Mouse (Mus musculus) MEL (cell line): ENCODE results near the gene Ranbp10. TPM values are rescaled to one million over a fixed set of nuclear protein-coding genes. Genes with fewer than 3 reads are reported as not detected.

ENCODE experiments used
- DNase-seq: peaks from one replicate; pipeline ENCODE4 v3.0.0; 2011; ENCODE audit warnings: low read depth, low spot score
- H3K27ac ChIP-seq: 2 replicates; pipeline ENCODE4 v1.5.1; 2012; ENCODE audit warnings: low read depth, mild to moderate bottlenecking, control low read depth, low read length, moderate library complexity; ENCODE audit not compliant: control insufficient read depth
- H3K27me3 ChIP-seq, 2 experiments: fragments of 150-350 bp in 1 of 2; sonication (generic) in 1 of 2; 2 replicates each; pipeline ENCODE4 v1.6.1; 2012; ENCODE audit warnings: low read length in 2 of 2, mild to moderate bottlenecking in 2 of 2, improper control_type of control experiment in 1 of 2, moderate library complexity in 1 of 2; ENCODE audit not compliant: insufficient read depth in 2 of 2, control insufficient read depth in 1 of 2
- H3K36me3 ChIP-seq, 2 experiments: 2 replicates each; pipeline ENCODE4 v1.6.1; 2012 to 2014; ENCODE audit warnings: low read length in 2 of 2, improper control_type of control experiment in 1 of 2, inconsistent platforms in 1 of 2, mild to moderate bottlenecking in 1 of 2; ENCODE audit not compliant: insufficient read depth in 2 of 2, control insufficient read depth in 1 of 2
- H3K4me1 ChIP-seq, 2 experiments: fragments of 150-350 bp in 1 of 2; sonication (generic) in 1 of 2; 2 replicates each; pipeline ENCODE4 v1.6.1; 2012; ENCODE audit warnings: low read length in 2 of 2, improper control_type of control experiment in 1 of 2, mild to moderate bottlenecking in 1 of 2; ENCODE audit not compliant: insufficient read depth in 2 of 2, control insufficient read depth in 1 of 2
- H3K4me3 ChIP-seq, 2 experiments: fragments of 150-350 bp in 1 of 2; sonication (generic) in 1 of 2; 2 replicates each; pipeline ENCODE4 v1.5.1; 2012; ENCODE audit warnings: low read depth in 2 of 2, low read length in 2 of 2, mild to moderate bottlenecking in 2 of 2, moderate library complexity in 2 of 2, control low read depth in 1 of 2, improper control_type of control experiment in 1 of 2; ENCODE audit not compliant: control insufficient read depth in 1 of 2, insufficient read depth in 1 of 2
- H3K79me2 ChIP-seq: 2 replicates; pipeline ENCODE4 v1.6.1; 2012; ENCODE audit warnings: mild to moderate bottlenecking, low read length, moderate library complexity; ENCODE audit not compliant: control insufficient read depth, poor library complexity, insufficient read depth
- H3K9ac ChIP-seq: 2 replicates; pipeline ENCODE4 v1.6.1; 2012; ENCODE audit warnings: low read depth, mild to moderate bottlenecking, control low read depth, low read length, moderate library complexity; ENCODE audit not compliant: control insufficient read depth, poor library complexity, severe bottlenecking
- H3K9me3 ChIP-seq: fragments of 150-350 bp; sonication (generic); replicated peaks from 2 replicates; pipeline ENCODE4 v1.6.1; 2012; ENCODE audit warnings: mild to moderate bottlenecking, low read length, improper control_type of control experiment, moderate library complexity; ENCODE audit not compliant: insufficient read depth
- BHLHE40 ChIP-seq: IDR thresholded peaks from 2 replicates; pipeline ENCODE4 v1.6.1; 2012; ENCODE audit warnings: low read depth, mild to moderate bottlenecking, inconsistent platforms, low read length, improper control_type of control experiment, borderline replicate concordance
- CHD2 ChIP-seq: IDR thresholded peaks from 2 replicates; pipeline ENCODE4 v1.6.1; 2011; ENCODE audit warnings: low read length, improper control_type of control experiment
- CTCF ChIP-seq, 3 experiments: IDR thresholded peaks in 2 of 3; conservative IDR thresholded peaks in 1 of 3; 2 replicates each; pipeline ENCODE4 v1.5.1; 2011 to 2012; ENCODE audit warnings: low read length in 3 of 3, low read depth in 2 of 3, mild to moderate bottlenecking in 2 of 3, improper control_type of control experiment in 1 of 3, inconsistent platforms in 1 of 3, mixed read lengths in 1 of 3, moderate library complexity in 1 of 3; ENCODE audit not compliant: control insufficient read depth in 1 of 3, insufficient read depth in 1 of 3, poor library complexity in 1 of 3, severe bottlenecking in 1 of 3
- EP300 ChIP-seq, 2 experiments: IDR thresholded peaks; 2 replicates each; pipeline ENCODE4 v1.6.1; 2011; ENCODE audit warnings: improper control_type of control experiment in 2 of 2, low read length in 2 of 2, low read depth in 1 of 2, mild to moderate bottlenecking in 1 of 2
- ETS1 ChIP-seq: IDR thresholded peaks from 2 replicates; pipeline ENCODE4 v1.6.1; 2012; ENCODE audit warnings: low read depth, mild to moderate bottlenecking, inconsistent platforms, low read length, improper control_type of control experiment, moderate library complexity
- GATA1 ChIP-seq: IDR thresholded peaks from 2 replicates; pipeline ENCODE4 v1.6.1; 2011; ENCODE audit warnings: low read depth, low read length, improper control_type of control experiment
- HCFC1 ChIP-seq: IDR thresholded peaks from 2 replicates; pipeline ENCODE4 v1.6.1; 2012; ENCODE audit warnings: low read depth, mild to moderate bottlenecking, inconsistent platforms, low read length, improper control_type of control experiment, moderate library complexity
- JUND ChIP-seq: IDR thresholded peaks from 2 replicates; pipeline ENCODE4 v1.6.1; 2011; ENCODE audit warnings: low read depth, mild to moderate bottlenecking, improper control_type of control experiment, low read length
- KAT2A ChIP-seq: conservative IDR thresholded peaks from 2 replicates; pipeline ENCODE4 v1.6.1; 2012; ENCODE audit warnings: low read depth, low read length, improper control_type of control experiment, inconsistent platforms
- MAFK ChIP-seq: IDR thresholded peaks from 2 replicates; pipeline ENCODE4 v1.6.1; 2011; ENCODE audit warnings: low read depth, mild to moderate bottlenecking, low read length, improper control_type of control experiment, borderline replicate concordance
- MAX ChIP-seq: IDR thresholded peaks from 2 replicates; pipeline ENCODE4 v1.6.1; 2011; ENCODE audit warnings: low read length, improper control_type of control experiment
- MEF2A ChIP-seq: IDR thresholded peaks from 2 replicates; pipeline ENCODE4 v1.6.1; 2014; ENCODE audit warnings: low read depth, mild to moderate bottlenecking, inconsistent platforms, low read length, improper control_type of control experiment; ENCODE audit not compliant: poor library complexity, insufficient replicate concordance, severe bottlenecking; ENCODE audit errors: extremely low read depth
- MXI1 ChIP-seq: IDR thresholded peaks from 2 replicates; pipeline ENCODE4 v1.6.1; 2011; ENCODE audit warnings: mild to moderate bottlenecking, low read depth, low read length, improper control_type of control experiment
- MYC ChIP-seq: IDR thresholded peaks from 2 replicates; pipeline ENCODE4 v1.6.1; 2011; ENCODE audit warnings: low read depth, mild to moderate bottlenecking, low read length, improper control_type of control experiment, moderate library complexity
- RAD21 ChIP-seq: IDR thresholded peaks from 2 replicates; pipeline ENCODE4 v1.6.1; 2011; ENCODE audit warnings: mild to moderate bottlenecking, low read depth, low read length, improper control_type of control experiment
- RCOR1 ChIP-seq: IDR thresholded peaks from 2 replicates; pipeline ENCODE4 v1.6.1; 2012; ENCODE audit warnings: low read depth, mild to moderate bottlenecking, inconsistent platforms, low read length, improper control_type of control experiment
- SIN3A ChIP-seq: IDR thresholded peaks from 2 replicates; pipeline ENCODE4 v1.6.1; 2012; ENCODE audit warnings: low read length, improper control_type of control experiment, inconsistent platforms
- SMC3 ChIP-seq: IDR thresholded peaks from 2 replicates; pipeline ENCODE4 v1.6.1; 2011; ENCODE audit warnings: low read depth, low read length, improper control_type of control experiment
- TAL1 ChIP-seq: IDR thresholded peaks from 2 replicates; pipeline ENCODE4 v1.6.1; 2012; ENCODE audit warnings: mild to moderate bottlenecking, inconsistent platforms, low read length, moderate library complexity, mixed read lengths
- TBP ChIP-seq: IDR thresholded peaks from 2 replicates; pipeline ENCODE4 v1.8.0; 2011; ENCODE audit warnings: low read depth, low read length, improper control_type of control experiment
- TCF12 ChIP-seq: IDR thresholded peaks from 2 replicates; pipeline ENCODE4 v1.6.1; 2014; ENCODE audit warnings: low read depth, mild to moderate bottlenecking, inconsistent platforms, low read length, improper control_type of control experiment, moderate library complexity
- UBTF ChIP-seq: IDR thresholded peaks from 2 replicates; pipeline ENCODE4 v1.6.1; 2012; ENCODE audit warnings: low read depth, mild to moderate bottlenecking, inconsistent platforms, low read length, improper control_type of control experiment, moderate library complexity, borderline replicate concordance; ENCODE audit not compliant: insufficient read depth
- USF2 ChIP-seq, 2 experiments: IDR thresholded peaks; 2 replicates each; pipeline ENCODE4 v1.6.1; 2011 to 2012; ENCODE audit warnings: improper control_type of control experiment in 2 of 2, low read length in 2 of 2, borderline replicate concordance in 1 of 2, inconsistent platforms in 1 of 2, low read depth in 1 of 2, mild to moderate bottlenecking in 1 of 2; ENCODE audit not compliant: insufficient read depth in 1 of 2
- polyA plus RNA-seq, 2 experiments: library from polyadenylated mRNA; stranded (reverse) in 1 of 2; unstranded in 1 of 2; fragments of >175 nt in 1 of 2; fragments of >200 nt in 1 of 2; gene quantifications; 2 replicates each; pipeline versions ENCODE4 v1.2.1 to v1.2.4; 2012; ENCODE audit warnings: low replicate concordance in 2 of 2, low read depth in 1 of 2; ENCODE audit not compliant: insufficient read length in 2 of 2, insufficient read depth in 1 of 2, missing spikeins in 1 of 2
- total RNA-seq: library from RNA; depleted of rRNA; stranded (reverse); fragments of 300-350 nt; gene quantifications from 2 replicates; pipeline ENCODE4 v1.2.3, GENCODE M21; 2012

The Ranbp10 gene
- total and polyA plus RNA-seq, 3 experiments = 7.4 to 22.1 TPM; not detected in 1

DNA sequence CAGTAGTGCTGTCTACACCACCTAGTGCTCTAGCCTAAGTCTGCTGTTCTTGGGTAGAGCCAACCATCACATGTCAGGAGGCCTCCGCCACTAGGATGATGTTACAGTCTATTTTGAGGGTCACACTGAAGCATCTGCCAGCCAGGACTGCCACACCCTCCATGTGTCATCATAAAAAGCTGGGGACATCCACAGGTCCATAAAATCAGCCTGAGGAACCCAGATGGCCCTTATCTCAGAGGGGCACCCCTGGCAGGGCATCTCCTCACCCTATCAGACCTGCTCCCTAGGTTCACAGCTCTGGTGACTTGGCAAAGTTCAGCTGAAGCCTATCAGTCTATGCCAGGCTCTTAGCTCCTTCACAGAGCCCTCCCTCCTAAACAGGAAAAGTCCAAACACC is 6.2 kb downstream of the Ranbp10 start:
- Histone ChIP-seq H3K4me1 (peaks cover 13 to 24% of the 10 kb centered on the region in 2 experiments), H3K27ac (no peak overlapping the region), H3K36me3 (peaks cover under 1 to 20% of the 10 kb centered on the region in 2 experiments), H3K79me2 (peaks cover 7% of the 10 kb centered on the region; the same call in 1 of the 2 replicates), H3K9me3 (no peaks in the 10 kb centered on the region), H3K27me3 (no peaks in the 10 kb centered on the region), H3K4me3 (no peak overlapping the region), H3K9ac (no peak overlapping the region)
- TF ChIP-seq TAL1 (peak; percentile 95), HCFC1 (no peak), MXI1 (peak; percentile 55; the same call in 1 of the 2 replicates), CHD2 (no peak), BHLHE40 (peak; percentile 67; the same call in 1 of the 2 replicates), ETS1 (peak; percentile 96), EP300 (IDR thresholded peaks at IDR 0.05; ENCODE audit: low read depth in 1 of 2, low read length in 2 of 2) (peak; percentile 77 to 91), RCOR1 (peak; percentile 57), SIN3A (peak; percentile 71), RAD21 (no peak), TCF12 (peak; percentile 94), MAX (0 out of 2 replicates have a peak, but pooled peaks have one; percentile 39), JUND (no peak), KAT2A (no peak), CTCF (IDR thresholded peaks at IDR 0.05 in 2 of 3, conservative IDR thresholded peaks at IDR 0.05 in 1 of 3; ENCODE audit: control insufficient read depth in 1 of 3, insufficient read depth in 1 of 3, low read depth in 2 of 3, low read length in 3 of 3, poor library complexity in 1 of 3, severe bottlenecking in 1 of 3) (no peak), GATA1 (peak; percentile 89), MAFK (peak; percentile 6; the same call in 1 of the 2 replicates), MYC (no peak), SMC3 (no peak), MEF2A (no peak)
- peak; percentile 76 for DNase-seq

DNA sequence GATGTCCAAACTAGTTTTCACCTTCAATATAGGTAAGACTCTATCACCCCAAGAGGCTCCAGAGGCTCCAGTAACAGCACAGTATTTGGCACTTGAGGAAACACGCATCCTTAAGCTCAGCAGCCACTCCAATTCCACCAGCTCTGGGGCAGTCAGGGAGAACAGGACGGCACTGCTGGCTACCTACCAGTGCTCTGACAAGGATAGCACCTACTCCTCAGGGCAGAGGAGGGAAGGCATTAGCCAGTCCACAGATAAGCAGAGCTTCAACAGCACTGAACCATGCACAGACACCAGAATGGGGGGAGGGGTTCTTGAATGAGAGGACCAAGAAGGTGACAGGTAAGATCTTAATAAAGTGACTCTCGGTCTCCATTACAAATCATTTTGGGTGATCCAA is 7.5 kb downstream of the Ranbp10 start:
- Histone ChIP-seq H3K36me3 (peaks cover 1 to 17% of the 10 kb centered on the region in 2 experiments; a peak in 3 of 4 replicates), H3K9ac (no peak overlapping the region)

More for the DNA sequence above, 7.5 kb downstream of the Ranbp10 start:
- no peak overlapping the region for H3K4me3 ChIP-seq
- TF ChIP-seq UBTF (no peak), USF2 (IDR thresholded peaks at IDR 0.05; ENCODE audit: borderline replicate concordance in 1 of 2, insufficient read depth in 1 of 2, low read depth in 1 of 2, low read length in 2 of 2) (no peak), TBP (no peak)
- H3K79me2 ChIP-seq = peaks cover 5% of the 10 kb centered on the region; the same call in 1 of the 2 replicates
- peaks cover 14 to 19% of the 10 kb centered on the region in 2 experiments for H3K4me1 ChIP-seq
- no peaks in the 10 kb centered on the region for H3K9me3 ChIP-seq
- DNase-seq = no peak
- no peak overlapping the region for H3K27ac ChIP-seq
- H3K27me3 ChIP-seq = no peaks in the 10 kb centered on the region
